Mouse (Mus musculus) mouse trophoblast stem cell (cell line): ENCODE data around the gene Fam161a.

ENCODE experiments used
- in situ Hi-C, 2 experiments: fragments of 300-500 bp; cut with MseI, MboI; formaldehyde crosslinking; loops; 2 replicates in 1 of 2; 3 replicates in 1 of 2; pipeline ENCODE4 v1.15.1; 2025

The Fam161a gene

GRCm38 (mm10) chr11:23007481-23008180 lies at the start of gene Fam161a:
Gene Fam161a (plus strand): TSS chr11:23007531.
- in situ Hi-C loops: loop anchor here (5.0 to 25.0 kb wide), 3 partner anchors 130 to 270 kb away; no protein-coding TSS in a partner anchor

- in situ Hi-C loops: loop anchor here (5.0 to 25.0 kb wide), 4 partner anchors 171 to 721 kb away; no protein-coding TSS in a partner anchor
Observed at GRCm38 (mm10) chr11:22957791-22958374, 49.4 kb upstream of the Fam161a start.

DNA sequence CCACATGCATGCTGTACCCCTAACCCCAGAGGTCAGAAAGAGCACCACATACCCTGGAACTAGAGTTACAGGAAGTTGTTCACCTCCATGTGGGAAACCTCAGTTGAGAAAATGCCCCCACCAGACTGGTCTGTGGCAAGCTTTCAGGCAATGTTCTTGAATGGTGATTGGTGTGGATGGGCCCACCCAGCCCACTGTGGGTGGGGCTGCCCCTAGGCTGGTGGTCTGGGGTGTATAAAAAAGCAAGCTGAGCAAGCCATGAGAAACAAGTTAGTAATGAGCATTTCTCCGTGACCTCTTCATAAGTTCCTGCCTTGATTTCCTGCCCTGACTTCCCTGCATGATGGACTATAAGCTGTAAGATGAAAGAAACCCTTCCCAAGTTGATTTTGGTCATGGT lies 45.2 kb upstream of the Fam161a start:
- in situ Hi-C loops: loop anchor here in 1 of 2 experiments (25.0 kb wide), 2 partner anchors 175 to 725 kb away; no protein-coding TSS in a partner anchor

- in situ Hi-C loops: loop anchor here in 1 of 2 experiments (25.0 kb wide), 2 partner anchors 177 to 727 kb away; no protein-coding TSS in a partner anchor
Observed at GRCm38 (mm10) chr11:22964401-22964800, 42.9 kb upstream of the Fam161a start.

DNA sequence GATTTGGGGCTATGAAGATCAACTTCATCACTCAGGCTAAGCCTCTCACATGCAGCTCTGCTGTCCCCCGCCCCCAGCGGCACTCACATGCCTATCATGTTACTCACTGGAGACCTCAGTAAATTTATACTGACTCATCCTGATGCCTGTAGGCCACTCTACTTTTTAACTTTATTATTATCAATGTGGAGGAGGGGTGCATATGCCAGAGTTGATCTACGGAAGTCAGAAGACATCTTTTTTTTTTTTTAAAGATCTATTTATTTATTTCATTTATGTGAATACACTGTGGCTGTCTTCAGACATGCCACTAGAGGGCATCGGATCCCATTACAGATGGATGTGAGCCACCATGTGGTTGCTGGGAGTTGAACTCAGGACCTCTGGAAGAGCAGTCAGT lies 41.8 kb upstream of the Fam161a start:
- in situ Hi-C loops: loop anchor here in 1 of 2 experiments (25.0 kb wide), 2 partner anchors 178 to 728 kb away; no protein-coding TSS in a partner anchor

DNA sequence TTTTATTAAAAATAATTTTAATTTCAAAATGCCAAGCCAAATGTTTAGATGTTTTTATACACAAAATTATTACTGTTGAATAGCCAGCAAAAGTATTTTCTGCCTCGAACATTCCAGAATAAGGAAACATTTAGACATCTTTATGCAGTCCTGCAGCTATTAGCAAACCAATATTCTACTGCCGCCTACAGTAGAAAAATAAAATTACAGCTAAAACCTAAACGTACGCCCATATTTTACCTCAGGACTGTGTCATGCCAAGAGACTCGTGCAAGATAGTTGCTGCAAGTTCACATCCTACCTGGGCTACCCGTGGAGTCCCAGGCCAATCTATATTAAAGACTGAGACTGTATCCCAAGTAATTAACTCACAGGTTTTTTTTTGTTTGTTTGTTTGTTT lies 37.8 kb upstream of the Fam161a start:
- in situ Hi-C loops: loop anchor here in 1 of 2 experiments (25.0 kb wide), 2 partner anchors 182 to 732 kb away; no protein-coding TSS in a partner anchor

- in situ Hi-C loops: loop anchor here in 1 of 2 experiments (25.0 kb wide), 2 partner anchors 183 to 733 kb away; no protein-coding TSS in a partner anchor
Observed at GRCm38 (mm10) chr11:22970546-22970945, 36.8 kb upstream of the Fam161a start.

DNA sequence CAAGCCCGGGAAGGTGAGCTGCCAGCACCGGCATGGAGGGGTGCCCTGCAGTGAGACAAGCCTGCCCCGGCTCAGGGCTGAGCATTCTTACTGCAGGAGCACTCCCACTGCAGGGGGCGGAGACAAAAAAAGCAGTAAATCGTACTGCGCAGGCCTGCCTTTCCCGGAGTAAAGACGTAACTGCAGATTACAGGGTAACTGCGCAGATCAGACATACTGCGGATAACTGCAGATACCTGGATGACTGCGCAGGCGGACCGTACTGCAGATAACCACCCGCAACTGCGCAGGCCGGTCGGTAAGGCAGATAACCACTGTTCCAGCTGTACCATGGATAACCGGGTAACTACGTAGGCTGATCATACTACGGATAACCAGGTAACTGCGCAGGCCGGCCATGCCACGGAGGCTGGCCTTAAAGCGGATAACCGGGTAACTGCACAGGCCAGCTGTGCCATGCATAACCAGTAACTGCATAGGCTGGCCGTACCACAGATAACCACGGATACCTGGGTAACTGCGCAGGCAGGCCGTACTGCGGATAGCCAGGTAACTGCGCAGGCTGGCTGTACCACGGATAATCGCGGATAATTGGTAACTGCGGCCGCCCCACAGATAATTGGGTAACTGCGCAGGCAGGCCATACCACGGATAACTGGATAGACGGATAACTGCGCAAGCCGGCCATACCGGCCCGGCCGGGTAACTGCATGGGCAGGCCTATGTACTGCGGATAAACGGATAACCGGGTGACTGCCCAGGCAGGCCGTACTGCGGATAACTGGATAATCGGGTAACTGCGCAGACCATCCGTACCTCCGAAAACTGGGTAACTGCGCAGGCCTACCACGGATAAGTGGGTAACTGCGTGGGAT lies 35.3 kb upstream of the Fam161a start, which contains the start of gene Zrsr1:
Zrsr1 (plus strand) TSS at position 171 of the 875 bp plus-strand sequence.
- in situ Hi-C loops: loop anchor here in 1 of 2 experiments (25.0 kb wide), 2 partner anchors 185 to 735 kb away; no protein-coding TSS in a partner anchor

- in situ Hi-C loops: loop anchor here in 1 of 2 experiments (25.0 kb wide), 2 partner anchors 186 to 736 kb away; no protein-coding TSS in a partner anchor
Observed at GRCm38 (mm10) chr11:22972746-22973526, 34.4 kb upstream of the Fam161a start.

DNA sequence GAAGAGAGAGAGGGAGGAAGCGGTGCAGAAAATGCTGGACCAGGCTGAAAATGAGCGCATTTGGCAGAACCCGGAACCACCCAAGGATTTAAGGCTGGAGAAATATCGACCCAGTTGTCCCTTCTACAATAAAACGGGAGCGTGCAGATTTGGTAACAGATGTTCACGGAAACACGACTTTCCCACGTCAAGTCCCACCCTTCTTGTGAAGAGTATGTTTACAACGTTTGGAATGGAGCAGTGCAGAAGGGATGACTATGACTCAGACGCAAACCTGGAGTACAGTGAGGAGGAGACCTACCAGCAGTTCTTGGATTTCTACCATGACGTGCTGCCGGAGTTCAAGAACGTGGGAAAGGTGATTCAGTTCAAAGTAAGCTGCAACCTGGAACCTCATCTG lies 33.7 kb upstream of the Fam161a start:
- in situ Hi-C loops: loop anchor here in 1 of 2 experiments (25.0 kb wide), 2 partner anchors 186 to 736 kb away; no protein-coding TSS in a partner anchor

GRCm38 (mm10) chr11:22978215-22978614 lies 29.1 kb upstream of the Fam161a start:
- in situ Hi-C loops: no loop called here

- in situ Hi-C loops: no loop called here
Observed at GRCm38 (mm10) chr11:22978711-22979110, 28.6 kb upstream of the Fam161a start.

DNA sequence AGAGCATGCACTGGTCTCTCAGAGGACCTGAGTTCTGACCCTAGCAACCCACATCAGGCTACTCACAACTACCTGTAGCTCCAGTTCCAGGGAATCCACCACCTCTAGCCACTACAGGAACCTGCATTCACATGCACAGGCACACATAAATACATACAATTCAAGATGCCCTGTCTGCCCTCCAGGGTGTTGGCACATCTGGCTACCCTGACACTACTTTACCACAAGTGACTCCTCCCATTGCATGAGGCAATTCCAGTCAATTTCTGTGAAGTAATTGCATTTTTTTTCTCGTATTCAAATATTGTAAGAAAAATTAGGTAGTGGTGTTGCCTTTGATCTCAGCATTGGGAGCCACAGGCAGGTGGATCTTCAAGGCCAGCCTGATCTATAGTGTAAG lies 28.1 kb upstream of the Fam161a start:
- in situ Hi-C loops: no loop called here

DNA sequence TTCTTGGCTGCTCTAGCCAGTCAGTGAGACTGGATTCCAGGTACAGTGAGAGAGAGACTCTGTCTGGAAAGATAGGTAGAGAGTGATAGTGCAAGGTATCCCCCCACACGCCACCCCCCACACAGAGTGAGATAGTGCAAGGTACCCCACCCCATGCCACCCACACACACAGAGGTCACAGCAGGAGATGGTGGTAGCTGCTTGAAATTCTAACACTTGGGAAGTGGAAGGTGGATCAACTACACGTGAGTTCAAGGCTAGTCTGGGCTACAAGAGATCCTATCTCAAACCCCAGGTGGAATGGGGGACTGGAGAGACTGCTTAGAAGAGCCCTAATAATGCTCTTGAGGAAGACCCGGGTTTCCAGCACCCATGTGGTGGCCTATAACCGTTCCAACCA lies 26.3 kb upstream of the Fam161a start:
- in situ Hi-C loops: no loop called here

DNA sequence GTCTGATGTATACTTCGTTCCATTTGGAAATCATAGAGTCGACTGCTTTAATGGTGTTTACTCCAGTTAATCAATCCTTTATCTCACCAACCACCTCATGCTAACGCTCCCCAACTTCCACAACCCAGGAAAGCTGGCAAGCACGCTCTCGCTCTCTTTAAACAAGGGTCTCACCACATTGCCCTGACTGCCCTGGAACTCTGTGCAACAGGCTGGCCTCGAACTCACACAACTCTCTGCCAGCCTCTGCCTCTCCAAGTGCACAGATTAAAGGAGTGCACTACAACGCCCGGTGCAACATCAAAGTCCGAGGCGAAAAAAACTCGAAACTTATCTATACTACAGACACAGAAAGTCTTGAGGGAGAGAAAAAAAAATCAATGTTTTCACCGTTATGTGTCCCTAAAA lies 25.8 kb upstream of the Fam161a start:
- in situ Hi-C loops: no loop called here

- in situ Hi-C loops: no loop called here
Observed at GRCm38 (mm10) chr11:22981984-22982757, 25.2 kb upstream of the Fam161a start, which contains the start of the genes Gm28048 and Commd1. Gene Gm28048 (minus strand): TSS chr11:22982090. Gene Commd1 (minus strand): TSS chr11:22982382.

- in situ Hi-C loops: no loop called here
Observed at GRCm38 (mm10) chr11:22982846-22983245, 24.5 kb upstream of the Fam161a start.

DNA sequence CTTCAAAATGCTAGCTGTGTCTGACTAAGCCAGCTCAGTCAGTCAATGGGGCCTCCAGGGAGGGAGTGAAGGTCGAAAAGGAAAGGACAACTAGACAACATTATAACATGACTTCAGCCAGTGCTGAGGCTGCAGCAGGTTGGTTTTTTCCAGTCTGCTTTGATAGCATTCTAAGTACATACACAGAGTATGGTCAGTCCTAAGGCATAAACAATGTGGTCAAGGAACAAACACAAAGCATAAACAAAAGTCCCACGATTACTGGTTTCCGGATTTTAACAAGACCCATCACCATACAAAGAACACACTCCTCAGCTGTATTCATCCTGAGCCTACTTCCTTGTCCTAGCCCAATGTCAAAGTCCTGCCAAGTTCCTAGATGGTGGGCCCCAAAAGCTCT lies 21.8 kb upstream of the Fam161a start:
- in situ Hi-C loops: no loop called here

DNA sequence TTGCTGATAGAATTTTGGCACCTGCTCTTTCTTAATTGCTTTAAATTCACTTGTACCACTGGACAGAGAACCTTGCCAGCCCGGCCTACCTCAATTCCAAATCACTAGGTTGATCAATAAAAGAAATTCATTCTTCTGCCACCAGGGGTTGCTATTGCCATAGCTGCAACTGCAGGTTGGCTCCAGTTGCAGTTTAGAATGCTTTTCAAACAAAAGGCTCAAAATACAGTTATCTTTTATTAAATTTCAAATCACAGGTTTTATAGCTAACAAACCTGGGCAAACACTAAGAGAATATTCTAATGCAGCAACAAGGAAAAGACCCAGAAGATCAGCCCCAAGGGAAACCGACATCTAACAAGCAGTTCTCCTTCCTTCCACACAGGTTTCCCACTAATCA lies 20.0 kb upstream of the Fam161a start:
- in situ Hi-C loops: no loop called here

DNA sequence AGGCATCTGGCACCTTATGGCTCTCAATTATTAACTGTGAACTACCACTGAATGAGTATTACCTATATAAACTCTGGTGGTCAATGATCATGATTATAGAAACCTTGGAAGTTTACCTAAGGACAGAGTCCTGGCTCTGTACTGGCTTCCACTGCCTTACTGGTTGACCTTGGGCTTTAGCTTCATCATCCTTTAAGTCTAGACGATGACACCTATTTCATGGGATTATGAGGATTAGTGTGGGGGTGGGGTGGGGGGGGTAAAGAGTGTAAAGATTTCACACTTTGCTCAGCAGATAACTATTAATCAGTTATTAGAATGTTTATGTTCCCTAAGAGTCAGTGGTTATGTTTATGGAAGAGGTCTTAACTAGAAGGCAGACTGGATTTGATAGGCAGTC lies 17.5 kb upstream of the Fam161a start:
- in situ Hi-C loops: no loop called here
